Mouse (Mus musculus): ENCODE data around the gene Cwc27.

- no peak for TF ChIP-seq POLR2A (IDR thresholded peaks at IDR 0.05; ENCODE audit: borderline replicate concordance, low read depth, low read length)
- no peak for TF ChIP-seq CTCF (IDR thresholded peaks at IDR 0.05; ENCODE audit: low read depth, low read length)
Measured at GRCm38 (mm10) chr13:104606786-104607580, 210.0 kb downstream of the Cwc27 start.
